ENCODE assay signal across 10 mouse cellular contexts in genomic region chr4:142180874-142181273, GRCm38 (mm10). TPM values are rescaled to one million over a fixed set of nuclear protein-coding genes. Genes with fewer than 3 reads are reported as not detected.
DNase-seq lines count a peak whose midpoint lies in the region; ATAC-seq lines count a peak whose summit lies in the region.
"Had no signal": no experiment of that assay in that cellular context is flagged by ENCODE, and none has a peak within 500 bp of the region (broad histone marks: within the 10 kb centered on the region; RNA-seq: fewer than 3 reads in every experiment).

No protein-coding gene starts in this region.

- H3K4me1 ChIP-seq in forebrain, embryonic 10.5 days: peaks cover 25% of the 10 kb centered on the region
- no peaks in the 10 kb centered on the region for H3K4me1 ChIP-seq in forebrain, embryonic 11.5 days (replicated peaks; ENCODE audit: control insufficient read depth, insufficient read depth, low read length)
- peaks cover 17% of the 10 kb centered on the region for H3K4me1 ChIP-seq in liver, embryonic 11.5 days (replicated peaks; ENCODE audit: control insufficient read depth, insufficient read depth, low read length)
- peaks cover 21% of the 10 kb centered on the region for H3K4me1 ChIP-seq in liver, embryonic 12.5 days
- peaks cover 16% of the 10 kb centered on the region for H3K4me1 ChIP-seq in forebrain, embryonic 16.5 days (replicated peaks; ENCODE audit: control insufficient read depth, insufficient read depth, low read length)

- H3K4me3 ChIP-seq in forebrain, embryonic 10.5 days: no peak overlapping the region
- H3K4me3 ChIP-seq in forebrain, embryonic 11.5 days (ENCODE audit: low read depth, low read length): no peak overlapping the region
- no peak overlapping the region for H3K4me3 ChIP-seq in liver, embryonic 11.5 days (ENCODE audit: low read depth, low read length)
- no peak overlapping the region for H3K4me3 ChIP-seq in liver, embryonic 12.5 days
- H3K4me3 ChIP-seq in forebrain, embryonic 16.5 days (replicated peaks; ENCODE audit: low read length): no peak overlapping the region
- H3K4me3 ChIP-seq: liver, embryonic 15.5 days had no signal

- no peaks in the 10 kb centered on the region for H3K27me3 ChIP-seq in forebrain, embryonic 10.5 days (ENCODE audit: poor library complexity, severe bottlenecking)
- no peaks in the 10 kb centered on the region for H3K27me3 ChIP-seq in forebrain, embryonic 11.5 days (ENCODE audit: control insufficient read depth, insufficient read depth, low read length)
- H3K27me3 ChIP-seq in liver, embryonic 11.5 days (replicated peaks; ENCODE audit: control insufficient read depth, insufficient read depth, low read length): no peaks in the 10 kb centered on the region
- H3K27me3 ChIP-seq in liver, embryonic 12.5 days (replicated peaks): no peaks in the 10 kb centered on the region
- H3K27me3 ChIP-seq in forebrain, embryonic 16.5 days (replicated peaks; ENCODE audit: control insufficient read depth, insufficient read depth, low read length): no peaks in the 10 kb centered on the region
- H3K27me3 ChIP-seq: liver, embryonic 15.5 days had no signal

- H3K27ac ChIP-seq in forebrain, embryonic 10.5 days: peak overlapping the region; percentile 60; the same call in 1 of the 2 replicates
- no peak overlapping the region for H3K27ac ChIP-seq in forebrain, embryonic 11.5 days (ENCODE audit: low read depth, low read length)
- H3K27ac ChIP-seq in liver, embryonic 11.5 days (ENCODE audit: low read depth, low read length): peak overlapping the region; percentile 42; the same call in 1 of the 2 replicates
- H3K27ac ChIP-seq in liver, embryonic 12.5 days: no peak overlapping the region
- peak overlapping the region; percentile 38; the same call in 1 of the 2 replicates for H3K27ac ChIP-seq in forebrain, embryonic 16.5 days (ENCODE audit: low read length)
- H3K27ac ChIP-seq: liver, embryonic 15.5 days had no signal

- H3K4me2 ChIP-seq in forebrain, embryonic 11.5 days (ENCODE audit: low read depth, low read length, severe bottlenecking): no peak overlapping the region
- no peak overlapping the region for H3K4me2 ChIP-seq in liver, embryonic 11.5 days
- H3K4me2 ChIP-seq in liver, embryonic 12.5 days: no peak overlapping the region
- no peak overlapping the region for H3K4me2 ChIP-seq in forebrain, embryonic 16.5 days (ENCODE audit: low read length)
- H3K4me2 ChIP-seq: liver, embryonic 15.5 days had no signal

- peaks cover 3% of the 10 kb centered on the region; the same call in 1 of the 2 replicates for H3K36me3 ChIP-seq in forebrain, embryonic 10.5 days (replicated peaks)
- H3K36me3 ChIP-seq in forebrain, embryonic 11.5 days (ENCODE audit: control insufficient read depth, insufficient read depth, low read length): no peaks in the 10 kb centered on the region
- no peaks in the 10 kb centered on the region for H3K36me3 ChIP-seq in liver, embryonic 11.5 days (ENCODE audit: control insufficient read depth, insufficient read depth, low read length)
- no peaks in the 10 kb centered on the region for H3K36me3 ChIP-seq in liver, embryonic 12.5 days
- H3K36me3 ChIP-seq in forebrain, embryonic 16.5 days (ENCODE audit: control insufficient read depth, insufficient read depth): no peaks in the 10 kb centered on the region
- H3K36me3 ChIP-seq: liver, embryonic 15.5 days had no signal

- H3K9ac ChIP-seq in forebrain, embryonic 11.5 days (ENCODE audit: low read length): no peak overlapping the region
- H3K9ac ChIP-seq in liver, embryonic 11.5 days (ENCODE audit: low read depth, low read length): no peak overlapping the region
- no peak overlapping the region for H3K9ac ChIP-seq in liver, embryonic 12.5 days
- H3K9ac ChIP-seq in forebrain, embryonic 16.5 days (replicated peaks; ENCODE audit: low read depth, low read length): no peak overlapping the region
- H3K9ac ChIP-seq: liver, embryonic 15.5 days had no signal

- DNase-seq in forebrain, embryonic 10.5 days (ENCODE audit: extremely low spot score, low spot score): no peak
- DNase-seq in forebrain, embryonic 11.5 days (ENCODE audit: low spot score): no peak
- DNase-seq in liver, embryonic 11.5 days (ENCODE audit: low spot score): no peak
- peak; percentile 23 to 50 for DNase-seq in lung, postnatal 4 days
- no peak for DNase-seq in urinary bladder, postnatal 36 days (ENCODE audit: low spot score in 2 of 2)
- DNase-seq in layer of hippocampus, postnatal 10 days (ENCODE audit: low spot score in 2 of 2): no peak
- DNase-seq: thymus, postnatal 36 days had no signal

- WGBS in forebrain, embryonic 10.5 days: 92% methylated on average over 9 of the region's 9 CpGs
- 91% methylated on average over 9 of the region's 9 CpGs for WGBS in forebrain, embryonic 11.5 days
- WGBS in liver, embryonic 11.5 days: 84% methylated on average over 9 of the region's 9 CpGs
- WGBS in liver, embryonic 12.5 days (ENCODE audit: insufficient replicate concordance): 77% methylated on average over 9 of the region's 9 CpGs
- WGBS in forebrain, embryonic 16.5 days: 89% methylated on average over 9 of the region's 9 CpGs

- 0 out of 2 replicates have a peak, but pooled peaks cover 2% of the 10 kb centered on the region for H3K9me3 ChIP-seq in forebrain, embryonic 10.5 days
- H3K9me3 ChIP-seq in forebrain, embryonic 11.5 days (ENCODE audit: control insufficient read depth, low read length): no peaks in the 10 kb centered on the region
- H3K9me3 ChIP-seq in liver, embryonic 11.5 days (ENCODE audit: control insufficient read depth, low read length): no peaks in the 10 kb centered on the region
- H3K9me3 ChIP-seq in liver, embryonic 12.5 days (replicated peaks): no peaks in the 10 kb centered on the region
- H3K9me3 ChIP-seq in forebrain, embryonic 16.5 days (ENCODE audit: control insufficient read depth, low read length): no peaks in the 10 kb centered on the region
- H3K9me3 ChIP-seq: liver, embryonic 15.5 days had no signal

- ATAC-seq in forebrain, embryonic 11.5 days (replicated peaks; ENCODE audit: low FRiP score): no peak
- ATAC-seq in liver, embryonic 11.5 days (replicated peaks; ENCODE audit: low FRiP score): no peak
- no peak for ATAC-seq in liver, embryonic 12.5 days
- ATAC-seq in forebrain, embryonic 16.5 days: no peak

RNA-seq across cellular contexts. Expression of gene Kazn, which starts 58.3 kb away (rescaled TPM):
- 11.4 and 11.8 TPM in 2 replicates for polyA plus RNA-seq in forebrain, embryonic 10.5 days (2016; fragmentation: Nextera tagmentation; extraction: Ambion mirVana)
- 17.3 and 18.1 TPM in 2 replicates for polyA plus RNA-seq in forebrain, embryonic 11.5 days (2014; fragmentation: Nextera tagmentation; extraction: Ambion mirVana)
- 4.0 and 4.4 TPM in 2 replicates for polyA plus RNA-seq in liver, embryonic 11.5 days (2014; fragmentation: Nextera tagmentation; extraction: Ambion mirVana)
- polyA plus RNA-seq in liver, embryonic 12.5 days (2016; fragmentation: Nextera tagmentation; extraction: Ambion mirVana): 2.1 and 2.8 TPM in 2 replicates
- polyA plus RNA-seq in forebrain, embryonic 16.5 days (2015; fragmentation: Nextera tagmentation; extraction: Ambion mirVana): 26.5 and 27.6 TPM in 2 replicates
- total RNA-seq in layer of hippocampus, postnatal 10 days (2021): 10 to 100 TPM; 40.3 to 52.8 TPM

Comparison
In these comparisons a context has a peak if more than half of its experiments do, and no peak if none do; other contexts are left out.
1. H3K27ac ChIP-seq: peak in forebrain, embryonic 10.5 days (single experiment), liver, embryonic 11.5 days (single experiment) and forebrain, embryonic 16.5 days (single experiment); none in forebrain, embryonic 11.5 days (single experiment) and liver, embryonic 12.5 days (single experiment).
2. DNase-seq: peak in lung, postnatal 4 days (2 of 2); none in forebrain, embryonic 10.5 days (single experiment), forebrain, embryonic 11.5 days (single experiment), liver, embryonic 11.5 days (single experiment), urinary bladder, postnatal 36 days (0 of 2) and layer of hippocampus, postnatal 10 days (0 of 2).